Mouse (Mus musculus) urinary bladder, postnatal 25 days (tissue): ENCODE measurements around the gene Klhdc8b.

ENCODE experiments used
- DNase-seq: peaks from one replicate; pipeline ENCODE4 v3.0.0; 2022; ENCODE audit warnings: low spot score

Gene Klhdc8b

GRCm38 (mm10) chr9:108451519-108452160 is 9.7 kb downstream of the Klhdc8b start:
- no peak for DNase-seq

- no peak for DNase-seq
These were observed 10.2 kb downstream of the Klhdc8b start for GRCm38 (mm10) chr9:108451170-108451493.

GRCm38 (mm10) chr9:108450292-108451169 is 10.8 kb downstream of the Klhdc8b start:
- no peak for DNase-seq

- no peak for DNase-seq
These were observed 11.5 kb downstream of the Klhdc8b start for GRCm38 (mm10) chr9:108449860-108450259.

GRCm38 (mm10) chr9:108445125-108445524 is 16.3 kb downstream of the Klhdc8b start:
- DNase-seq: no peak

GRCm38 (mm10) chr9:108441236-108441919 is 20.0 kb downstream of the Klhdc8b start:
- no peak for DNase-seq

- no peak for DNase-seq
These were observed 20.9 kb downstream of the Klhdc8b start for GRCm38 (mm10) chr9:108440485-108440884.

GRCm38 (mm10) chr9:108439176-108439575 is 22.2 kb downstream of the Klhdc8b start:
- no peak for DNase-seq

- no peak for DNase-seq
These were observed 25.2 kb downstream of the Klhdc8b start, which contains the start of gene BC048562 for GRCm38 (mm10) chr9:108436182-108436581. Gene BC048562 (plus strand): TSS chr9:108436482.

GRCm38 (mm10) chr9:108431431-108432067 is 29.8 kb downstream of the Klhdc8b start:
- no peak for DNase-seq

GRCm38 (mm10) chr9:108428384-108428783 is 33.0 kb downstream of the Klhdc8b start, which contains the start of gene Ccdc36:
Gene Ccdc36 (minus strand): TSS chr9:108428484.
- no peak for DNase-seq

GRCm38 (mm10) chr9:108412221-108412620 is 49.2 kb downstream of the Klhdc8b start:
- no peak for DNase-seq

- DNase-seq: no peak
These were observed 49.9 kb downstream of the Klhdc8b start for GRCm38 (mm10) chr9:108411381-108411942.

- DNase-seq: no peak
These were observed 51.8 kb downstream of the Klhdc8b start for GRCm38 (mm10) chr9:108409535-108409934.

GRCm38 (mm10) chr9:108404451-108404850 is 56.9 kb downstream of the Klhdc8b start:
- DNase-seq: no peak

GRCm38 (mm10) chr9:108403081-108403480 is 58.3 kb downstream of the Klhdc8b start:
- DNase-seq: no peak

GRCm38 (mm10) chr9:108401186-108401960 is 60.0 kb downstream of the Klhdc8b start:
- DNase-seq: no peak

GRCm38 (mm10) chr9:108398324-108398723 is 63.1 kb downstream of the Klhdc8b start:
- no peak for DNase-seq
